Mouse (Mus musculus) hindbrain, embryonic 14.5 days (tissue): ENCODE measurements at regions not wholly inside any gene's neighbourhood (a gene's known extent, or its start where the extent isn't known, plus 50 kb on each side); places are given as distances from the start of the nearest gene placed in this dataset. TPM values are rescaled to one million over a fixed set of nuclear protein-coding genes. Genes with fewer than 3 reads are reported as not detected.

Experiments used
- microRNA counts: library from miRNA; unstranded; fragments of <30 nt; microRNA quantifications from one replicate; lab custom pipeline; 2016
- microRNA-seq: library from miRNA; unstranded; fragments of <30 nt; microRNA quantifications from one replicate; pipeline ENCODE4, GENCODE M21; 2016

MicroRNAs in the stretch of these regions (microRNA counts, 519-probe panel; counts per million panel counts)
- microRNA mmu-miR-216a (lab: Ali Mortazavi, UCI) (not detected), microRNA mmu-miR-216b (lab: Ali Mortazavi, UCI) (3,377 counts per million, percentile 18 among the panel's probes with 10 or more counts), microRNA mmu-miR-217 (lab: Ali Mortazavi, UCI) (not detected)

Small RNA genes lying in the stretch of these regions (microRNA-seq; reads per million reads assigned to microRNA genes)
- gene Mir216a (69.6 reads per million, percentile 48 among the genes with 10 or more reads in this experiment), gene Mir216b (not detected), gene Mir216c (not detected), gene Mir217 (360 reads per million, percentile 68 among the genes with 10 or more reads in this experiment)
